Mouse (Mus musculus): Measurements from ENCODE around the gene A630001G21Rik. TPM values are rescaled to one million over a fixed set of nuclear protein-coding genes. Genes with fewer than 3 reads are reported as not detected.

Gene A630001G21Rik
- polyA plus RNA-seq, 1 experiment from 2014 or later = 0.48 TPM

- no peaks in the 10 kb centered on the region for H3K9me3 ChIP-seq (replicated peaks; ENCODE audit: control insufficient read depth, low read length)
- H3K27ac ChIP-seq (ENCODE audit: low read depth, low read length) = no peak overlapping the region
- no peak overlapping the region for H3K4me3 ChIP-seq (ENCODE audit: low read depth, low read length)
- no peak for DNase-seq (ENCODE audit: low spot score)
- no peak for ATAC-seq
- no peak overlapping the region for H3K9ac ChIP-seq (ENCODE audit: low read length)
- WGBS = 80% methylated on average over 3 of the region's 3 CpGs
- no peak overlapping the region for H3K4me2 ChIP-seq (ENCODE audit: low read length)
- H3K4me1 ChIP-seq (ENCODE audit: control insufficient read depth, insufficient read depth, low read length) = peaks cover 6% of the 10 kb centered on the region
- H3K27me3 ChIP-seq (replicated peaks; ENCODE audit: control insufficient read depth, insufficient read depth, low read length) = no peaks in the 10 kb centered on the region
- H3K36me3 ChIP-seq (ENCODE audit: control insufficient read depth, insufficient read depth, low read length) = no peaks in the 10 kb centered on the region
Observed at GRCm38 (mm10) chr1:85790565-85790964, 12.1 kb upstream of the A630001G21Rik start.

- Histone ChIP-seq H3K27me3 (replicated peaks; ENCODE audit: control insufficient read depth, insufficient read depth, low read length) (no peaks in the 10 kb centered on the region), H3K4me3 (ENCODE audit: low read depth, low read length) (no peak overlapping the region), H3K4me1 (ENCODE audit: control insufficient read depth, insufficient read depth, low read length) (no peaks in the 10 kb centered on the region), H3K4me2 (ENCODE audit: low read length) (no peak overlapping the region), H3K27ac (ENCODE audit: low read depth, low read length) (no peak overlapping the region), H3K9me3 (replicated peaks; ENCODE audit: control insufficient read depth, low read length) (no peaks in the 10 kb centered on the region), H3K36me3 (ENCODE audit: control insufficient read depth, insufficient read depth, low read length) (no peaks in the 10 kb centered on the region), H3K9ac (ENCODE audit: low read length) (no peak overlapping the region)
- DNase-seq (ENCODE audit: low spot score) (no peak), ATAC-seq (no peak)
- 74% methylated on average over 4 of the region's 4 CpGs for WGBS
Observed at GRCm38 (mm10) chr1:85779428-85780180, 1.2 kb upstream of the A630001G21Rik start.

- WGBS = 58% methylated on average over 3 of the region's 3 CpGs
- ATAC-seq (no peak), DNase-seq (ENCODE audit: low spot score) (no peak)
- no peak overlapping the region for H3K9ac ChIP-seq (ENCODE audit: low read length)
- no peaks in the 10 kb centered on the region for H3K36me3 ChIP-seq (ENCODE audit: control insufficient read depth, insufficient read depth, low read length)
- H3K4me1 ChIP-seq (ENCODE audit: control insufficient read depth, insufficient read depth, low read length) = no peaks in the 10 kb centered on the region
- H3K4me3 ChIP-seq (ENCODE audit: low read depth, low read length) = no peak overlapping the region
- H3K27ac ChIP-seq (ENCODE audit: low read depth, low read length) = no peak overlapping the region
- H3K9me3 ChIP-seq (replicated peaks; ENCODE audit: control insufficient read depth, low read length) = no peaks in the 10 kb centered on the region
- H3K27me3 ChIP-seq (replicated peaks; ENCODE audit: control insufficient read depth, insufficient read depth, low read length) = no peaks in the 10 kb centered on the region
- no peak overlapping the region for H3K4me2 ChIP-seq (ENCODE audit: low read length)
Observed at GRCm38 (mm10) chr1:85779012-85779411, 569 bp upstream of the A630001G21Rik start.

- Histone ChIP-seq H3K27me3 (replicated peaks; ENCODE audit: control insufficient read depth, insufficient read depth, low read length) (no peaks in the 10 kb centered on the region), H3K4me3 (ENCODE audit: low read depth, low read length) (no peak overlapping the region), H3K27ac (ENCODE audit: low read depth, low read length) (no peak overlapping the region), H3K9me3 (replicated peaks; ENCODE audit: control insufficient read depth, low read length) (no peaks in the 10 kb centered on the region), H3K36me3 (ENCODE audit: control insufficient read depth, insufficient read depth, low read length) (no peaks in the 10 kb centered on the region), H3K9ac (ENCODE audit: low read length) (no peak overlapping the region), H3K4me2 (ENCODE audit: low read length) (no peak overlapping the region), H3K4me1 (ENCODE audit: control insufficient read depth, insufficient read depth, low read length) (no peaks in the 10 kb centered on the region)
- DNase-seq (ENCODE audit: low spot score) (no peak), ATAC-seq (no peak)
- 54% methylated on average over 10 of the region's 10 CpGs for WGBS
Observed at GRCm38 (mm10) chr1:85776154-85776553, 2.3 kb downstream of the A630001G21Rik start.

GRCm38 (mm10) chr1:85775136-85775535 lies 3.3 kb downstream of the A630001G21Rik start:
- H3K4me1 ChIP-seq (ENCODE audit: control insufficient read depth, insufficient read depth, low read length) = no peaks in the 10 kb centered on the region

GRCm38 (mm10) chr1:85771976-85772375 lies 6.5 kb downstream of the A630001G21Rik start:
- Histone ChIP-seq H3K4me3 (ENCODE audit: low read depth, low read length) (no peak overlapping the region), H3K27ac (ENCODE audit: low read depth, low read length) (no peak overlapping the region), H3K9me3 (replicated peaks; ENCODE audit: control insufficient read depth, low read length) (no peaks in the 10 kb centered on the region), H3K36me3 (ENCODE audit: control insufficient read depth, insufficient read depth, low read length) (no peaks in the 10 kb centered on the region), H3K27me3 (replicated peaks; ENCODE audit: control insufficient read depth, insufficient read depth, low read length) (no peaks in the 10 kb centered on the region), H3K4me1 (ENCODE audit: control insufficient read depth, insufficient read depth, low read length) (no peaks in the 10 kb centered on the region), H3K9ac (ENCODE audit: low read length) (no peak overlapping the region), H3K4me2 (ENCODE audit: low read length) (no peak overlapping the region)
- no peak for ATAC-seq
- no peak for DNase-seq (ENCODE audit: low spot score)
- 67% methylated on average over 3 of the region's 3 CpGs for WGBS

More at GRCm38 (mm10) chr1:85775136-85775535, 3.3 kb downstream of the A630001G21Rik start:
- Histone ChIP-seq H3K4me2 (ENCODE audit: low read length) (no peak overlapping the region), H3K9me3 (replicated peaks; ENCODE audit: control insufficient read depth, low read length) (no peaks in the 10 kb centered on the region), H3K4me3 (ENCODE audit: low read depth, low read length) (no peak overlapping the region), H3K27me3 (replicated peaks; ENCODE audit: control insufficient read depth, insufficient read depth, low read length) (no peaks in the 10 kb centered on the region), H3K27ac (ENCODE audit: low read depth, low read length) (no peak overlapping the region), H3K9ac (ENCODE audit: low read length) (no peak overlapping the region), H3K36me3 (ENCODE audit: control insufficient read depth, insufficient read depth, low read length) (no peaks in the 10 kb centered on the region)
- ATAC-seq (no peak), DNase-seq (ENCODE audit: low spot score) (no peak)
- WGBS = 88% methylated on average over 7 of the region's 7 CpGs

GRCm38 (mm10) chr1:85767754-85768153 lies 10.7 kb downstream of the A630001G21Rik start:
- no peaks in the 10 kb centered on the region for H3K27me3 ChIP-seq (replicated peaks; ENCODE audit: control insufficient read depth, insufficient read depth, low read length)
- no peaks in the 10 kb centered on the region for H3K36me3 ChIP-seq (ENCODE audit: control insufficient read depth, insufficient read depth, low read length)
- WGBS = 64% methylated on average over 1 of the region's 1 CpGs
- no peaks in the 10 kb centered on the region for H3K4me1 ChIP-seq (ENCODE audit: control insufficient read depth, insufficient read depth, low read length)
- no peak overlapping the region for H3K27ac ChIP-seq (ENCODE audit: low read depth, low read length)
- H3K9ac ChIP-seq (ENCODE audit: low read length) = no peak overlapping the region
- ATAC-seq (no peak), DNase-seq (ENCODE audit: low spot score) (no peak)
- no peaks in the 10 kb centered on the region for H3K9me3 ChIP-seq (replicated peaks; ENCODE audit: control insufficient read depth, low read length)
- no peak overlapping the region for H3K4me2 ChIP-seq (ENCODE audit: low read length)
- H3K4me3 ChIP-seq (ENCODE audit: low read depth, low read length) = no peak overlapping the region

- ATAC-seq = no peak
- H3K4me3 ChIP-seq (ENCODE audit: low read depth, low read length) = no peak overlapping the region
- H3K27me3 ChIP-seq (replicated peaks; ENCODE audit: control insufficient read depth, insufficient read depth, low read length) = no peaks in the 10 kb centered on the region
- H3K9ac ChIP-seq (ENCODE audit: low read length) = no peak overlapping the region
- no peaks in the 10 kb centered on the region for H3K9me3 ChIP-seq (replicated peaks; ENCODE audit: control insufficient read depth, low read length)
- H3K36me3 ChIP-seq (ENCODE audit: control insufficient read depth, insufficient read depth, low read length) = no peaks in the 10 kb centered on the region
- H3K27ac ChIP-seq (ENCODE audit: low read depth, low read length) = no peak overlapping the region
- DNase-seq (ENCODE audit: low spot score) = no peak
- H3K4me1 ChIP-seq (ENCODE audit: control insufficient read depth, insufficient read depth, low read length) = no peaks in the 10 kb centered on the region
- no peak overlapping the region for H3K4me2 ChIP-seq (ENCODE audit: low read length)
- 93% methylated on average over 3 of the region's 3 CpGs for WGBS
Observed at GRCm38 (mm10) chr1:85766120-85766519, 12.3 kb downstream of the A630001G21Rik start.

- ATAC-seq (no peak), DNase-seq (ENCODE audit: low spot score) (no peak)
Observed at GRCm38 (mm10) chr1:85764291-85764690, 14.2 kb downstream of the A630001G21Rik start.

More at GRCm38 (mm10) chr1:85764291-85764690, 14.2 kb downstream of the A630001G21Rik start:
- Histone ChIP-seq H3K4me2 (ENCODE audit: low read length) (no peak overlapping the region), H3K9ac (ENCODE audit: low read length) (no peak overlapping the region), H3K36me3 (ENCODE audit: control insufficient read depth, insufficient read depth, low read length) (no peaks in the 10 kb centered on the region), H3K9me3 (replicated peaks; ENCODE audit: control insufficient read depth, low read length) (no peaks in the 10 kb centered on the region), H3K27me3 (replicated peaks; ENCODE audit: control insufficient read depth, insufficient read depth, low read length) (no peaks in the 10 kb centered on the region), H3K4me3 (ENCODE audit: low read depth, low read length) (no peak overlapping the region), H3K27ac (ENCODE audit: low read depth, low read length) (no peak overlapping the region), H3K4me1 (ENCODE audit: control insufficient read depth, insufficient read depth, low read length) (no peaks in the 10 kb centered on the region)
- WGBS = 80% methylated on average over 4 of the region's 4 CpGs

All from forebrain, embryonic 14.5 days (tissue).